ENCODE assay signal across 8 mouse cellular contexts in the genomic region with DNA sequence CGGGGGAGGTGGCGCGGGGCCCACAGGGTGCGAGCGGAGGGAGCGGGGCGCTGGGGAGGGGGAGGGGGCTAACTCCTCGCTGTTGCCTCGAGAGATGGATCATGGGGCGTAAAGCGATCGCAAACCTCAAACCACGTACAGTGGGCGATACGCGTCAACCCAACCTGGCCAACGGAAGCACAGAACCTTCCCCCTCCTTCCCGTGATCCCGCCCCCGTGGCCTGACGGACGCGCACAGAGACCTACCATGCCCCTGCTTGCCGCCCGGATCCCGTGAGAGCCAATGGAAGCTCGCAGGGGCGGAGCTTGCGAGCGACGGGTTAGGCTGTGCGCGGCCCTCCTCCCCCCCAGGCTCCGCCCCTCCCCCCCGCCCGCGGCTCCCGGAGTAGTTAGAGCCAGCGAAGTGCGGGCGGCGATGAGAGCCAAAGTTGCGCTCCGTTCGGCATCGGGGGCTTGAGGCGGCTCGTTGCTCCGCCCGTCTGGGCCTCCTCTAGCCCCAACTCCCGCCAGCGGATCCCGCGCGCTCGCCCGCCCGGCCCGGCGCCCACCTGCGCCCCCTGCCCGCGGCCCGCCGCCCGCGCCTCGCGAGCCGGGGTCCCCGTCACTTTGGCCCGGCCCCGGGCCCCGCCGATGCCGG. TPM values are rescaled to one million over a fixed set of nuclear protein-coding genes. Genes with fewer than 3 reads are reported as not detected.
DNase-seq lines count a peak whose midpoint lies in the region; ATAC-seq lines count a peak whose summit lies in the region.

A gene (plus strand): TSS at position 376 of the 637 bp plus-strand sequence.

- peak within 1 kb of the TSS; percentile 98 for H3K4me2 ChIP-seq in hindbrain, embryonic 14.5 days (replicated peaks)

- DNase-seq in R1 (ENCODE audit: low read depth, low spot score), result peak; percentile 99
- peak; percentile 99 for DNase-seq in cerebellum, postnatal 25 days
- peak; percentile 96 to 98 for DNase-seq in frontal cortex, postnatal 25 days (ENCODE audit: low spot score in 2 of 2)
- DNase-seq in hindbrain, embryonic 14.5 days (ENCODE audit: low spot score), result peak; percentile 97
- DNase-seq in layer of hippocampus, postnatal 36 days, result peak; percentile 99
- DNase-seq in lung, postnatal 36 days, result peak; percentile 100
- DNase-seq in retina, postnatal 1 day, result peak; percentile 100
- peak; percentile 98 to 99 for DNase-seq in urinary bladder, adult 18-20 months (ENCODE audit: low spot score in 2 of 2)

- ATAC-seq in hindbrain, embryonic 14.5 days (ENCODE audit: low FRiP score), result peak; percentile 97

- no peaks in the 10 kb centered on the region for H3K9me3 ChIP-seq in hindbrain, embryonic 14.5 days (ENCODE audit: control insufficient read depth, low read length)

- H3K4me3 ChIP-seq in hindbrain, embryonic 14.5 days (replicated peaks; ENCODE audit: low read length), result peak within 1 kb of the TSS; percentile 97

- H3K36me3 ChIP-seq in hindbrain, embryonic 14.5 days (replicated peaks; ENCODE audit: control insufficient read depth, insufficient read depth), result 0 out of 2 replicates have a peak, but pooled peaks cover 5% of the 10 kb centered on the region

- peaks cover 24% of the 10 kb centered on the region for H3K4me1 ChIP-seq in hindbrain, embryonic 14.5 days (replicated peaks; ENCODE audit: control insufficient read depth, insufficient read depth, low read length)

- peak within 1 kb of the TSS; percentile 91 for H3K9ac ChIP-seq in hindbrain, embryonic 14.5 days

- H3K27me3 ChIP-seq in hindbrain, embryonic 14.5 days (ENCODE audit: control insufficient read depth, insufficient read depth, low read length), result no peaks in the 10 kb centered on the region

- peak within 1 kb of the TSS; percentile 99 for H3K27ac ChIP-seq in hindbrain, embryonic 14.5 days

- whole genome bisulfite sequencing in hindbrain, embryonic 14.5 days, result 1% methylated on average over 66 of the region's 76 CpGs

RNA-seq across cellular contexts. Expression of the gene that starts here (rescaled TPM):
- 6.6 and 6.8 TPM in 2 replicates for polyA plus RNA-seq in hindbrain, embryonic 14.5 days (2014; fragmentation: Nextera tagmentation; extraction: Ambion mirVana)
- total RNA-seq in layer of hippocampus, postnatal 36 days (2021), result 10 to 100 TPM; 18.2 to 18.3 TPM

Comparison
In these comparisons a context has a peak if more than half of its experiments do, and no peak if none do; other contexts are left out.
1. Peak in every context shown above with its lines: DNase-seq, ATAC-seq, H3K4me3 ChIP-seq and H3K27ac ChIP-seq.